Mouse (Mus musculus): Measurements from ENCODE around the gene Ppm1h. TPM values are rescaled to one million over a fixed set of nuclear protein-coding genes. Genes with fewer than 3 reads are reported as not detected.

The Ppm1h gene
- polyA plus RNA-seq, 1 experiment from 2014 or later = 19.8 TPM

GRCm38 (mm10) chr10:122800003-122800731 is 121.6 kb downstream of the Ppm1h start:
- Histone ChIP-seq H3K27me3 (ENCODE audit: control insufficient read depth, insufficient read depth, low read length) (no peaks in the 10 kb centered on the region), H3K9me3 (ENCODE audit: control insufficient read depth, low read length) (no peaks in the 10 kb centered on the region), H3K4me3 (replicated peaks; ENCODE audit: low read depth, low read length) (no peak overlapping the region), H3K36me3 (ENCODE audit: control insufficient read depth, insufficient read depth, low read length) (no peaks in the 10 kb centered on the region), H3K4me2 (ENCODE audit: low read length) (no peak overlapping the region), H3K4me1 (ENCODE audit: control insufficient read depth, insufficient read depth, low read length) (no peaks in the 10 kb centered on the region), H3K9ac (replicated peaks; ENCODE audit: low read length) (no peak overlapping the region), H3K27ac (replicated peaks; ENCODE audit: low read depth, low read length) (no peak overlapping the region)
- ATAC-seq (ENCODE audit: low FRiP score, low TSS enrichment) = no peak
- 88% methylated on average over 19 of the region's 19 CpGs for WGBS
- no peak for DNase-seq

DNA sequence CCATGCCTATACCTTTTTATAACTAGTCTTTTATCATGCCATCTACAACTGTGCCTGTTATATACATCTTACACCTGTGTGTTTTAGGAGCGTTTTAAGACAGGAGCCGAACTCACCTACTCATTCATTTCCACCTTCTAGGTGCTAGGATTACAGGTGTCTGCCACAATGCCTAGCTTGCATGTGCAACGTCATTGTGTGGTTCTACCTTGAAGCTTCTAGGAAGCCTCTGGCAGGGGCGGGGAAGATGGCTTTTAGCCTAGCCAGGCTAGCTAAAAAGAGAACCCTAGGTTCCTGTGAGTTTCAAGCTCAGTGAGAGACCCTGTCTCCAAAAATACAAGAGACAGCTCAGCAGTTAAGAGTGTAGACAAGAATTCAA is 122.2 kb downstream of the Ppm1h start:
- Histone ChIP-seq H3K9me3 (ENCODE audit: control insufficient read depth, low read length) (no peaks in the 10 kb centered on the region), H3K4me3 (replicated peaks; ENCODE audit: low read depth, low read length) (no peak overlapping the region), H3K9ac (replicated peaks; ENCODE audit: low read length) (no peak overlapping the region), H3K4me2 (ENCODE audit: low read length) (no peak overlapping the region), H3K27ac (replicated peaks; ENCODE audit: low read depth, low read length) (no peak overlapping the region), H3K4me1 (ENCODE audit: control insufficient read depth, insufficient read depth, low read length) (no peaks in the 10 kb centered on the region), H3K27me3 (ENCODE audit: control insufficient read depth, insufficient read depth, low read length) (no peaks in the 10 kb centered on the region), H3K36me3 (ENCODE audit: control insufficient read depth, insufficient read depth, low read length) (no peaks in the 10 kb centered on the region)
- DNase-seq (no peak), ATAC-seq (ENCODE audit: low FRiP score, low TSS enrichment) (no peak)
- WGBS = 91% methylated on average over 4 of the region's 4 CpGs

GRCm38 (mm10) chr10:122802218-122802617 is 123.7 kb downstream of the Ppm1h start:
- Histone ChIP-seq H3K27ac (replicated peaks; ENCODE audit: low read depth, low read length) (no peak overlapping the region), H3K4me3 (replicated peaks; ENCODE audit: low read depth, low read length) (no peak overlapping the region), H3K27me3 (ENCODE audit: control insufficient read depth, insufficient read depth, low read length) (no peaks in the 10 kb centered on the region), H3K4me2 (ENCODE audit: low read length) (peak overlapping the region; percentile 31), H3K9ac (replicated peaks; ENCODE audit: low read length) (no peak overlapping the region), H3K36me3 (ENCODE audit: control insufficient read depth, insufficient read depth, low read length) (no peaks in the 10 kb centered on the region), H3K9me3 (ENCODE audit: control insufficient read depth, low read length) (no peaks in the 10 kb centered on the region), H3K4me1 (ENCODE audit: control insufficient read depth, insufficient read depth, low read length) (no peaks in the 10 kb centered on the region)
- DNase-seq = no peak
- no peak for ATAC-seq (ENCODE audit: low FRiP score, low TSS enrichment)
- WGBS = 34% methylated on average over 30 of the region's 30 CpGs

GRCm38 (mm10) chr10:122802901-122803300 is 124.3 kb downstream of the Ppm1h start:
- no peak for DNase-seq

DNA sequence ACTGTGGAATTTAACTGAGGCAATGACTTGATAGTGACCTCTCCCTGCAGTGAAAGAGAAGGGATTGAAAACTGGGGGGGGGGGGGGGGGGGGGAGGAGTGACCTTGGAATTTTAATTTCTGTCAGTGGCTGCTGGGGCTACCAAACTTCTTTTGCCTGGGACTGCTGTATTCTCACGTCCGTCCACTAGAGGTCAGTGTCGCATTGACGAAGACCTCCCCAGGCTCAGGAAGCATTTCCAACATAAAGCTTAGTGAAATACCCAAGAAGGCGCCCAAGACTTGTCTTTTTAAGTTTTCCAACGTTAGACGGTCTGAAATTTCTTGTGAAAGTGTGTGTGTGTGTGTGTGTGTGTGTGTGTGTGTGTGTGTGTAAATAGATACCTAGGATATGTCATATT is 125.3 kb downstream of the Ppm1h start:
- Histone ChIP-seq H3K9me3 (ENCODE audit: control insufficient read depth, low read length) (no peaks in the 10 kb centered on the region), H3K4me1 (ENCODE audit: control insufficient read depth, insufficient read depth, low read length) (no peaks in the 10 kb centered on the region)
- 10% methylated on average over 7 of the region's 7 CpGs for WGBS

More at GRCm38 (mm10) chr10:122802901-122803300, 124.3 kb downstream of the Ppm1h start:
- ATAC-seq (ENCODE audit: low FRiP score, low TSS enrichment) = no peak
- Histone ChIP-seq H3K4me3 (replicated peaks; ENCODE audit: low read depth, low read length) (no peak overlapping the region), H3K4me1 (ENCODE audit: control insufficient read depth, insufficient read depth, low read length) (no peaks in the 10 kb centered on the region), H3K4me2 (ENCODE audit: low read length) (no peak overlapping the region), H3K36me3 (ENCODE audit: control insufficient read depth, insufficient read depth, low read length) (no peaks in the 10 kb centered on the region), H3K9ac (replicated peaks; ENCODE audit: low read length) (no peak overlapping the region), H3K27ac (replicated peaks; ENCODE audit: low read depth, low read length) (no peak overlapping the region), H3K27me3 (ENCODE audit: control insufficient read depth, insufficient read depth, low read length) (no peaks in the 10 kb centered on the region), H3K9me3 (ENCODE audit: control insufficient read depth, low read length) (no peaks in the 10 kb centered on the region)
- WGBS = 47% methylated on average over 7 of the region's 7 CpGs

GRCm38 (mm10) chr10:122805866-122806265 is 127.3 kb downstream of the Ppm1h start:
- WGBS = 78% methylated on average over 2 of the region's 2 CpGs
- ATAC-seq (ENCODE audit: low FRiP score, low TSS enrichment) (no peak), DNase-seq (no peak)
- Histone ChIP-seq H3K9me3 (ENCODE audit: control insufficient read depth, low read length) (no peaks in the 10 kb centered on the region), H3K4me1 (ENCODE audit: control insufficient read depth, insufficient read depth, low read length) (no peaks in the 10 kb centered on the region), H3K27me3 (ENCODE audit: control insufficient read depth, insufficient read depth, low read length) (no peaks in the 10 kb centered on the region), H3K36me3 (ENCODE audit: control insufficient read depth, insufficient read depth, low read length) (no peaks in the 10 kb centered on the region), H3K4me2 (ENCODE audit: low read length) (no peak overlapping the region), H3K27ac (replicated peaks; ENCODE audit: low read depth, low read length) (no peak overlapping the region), H3K4me3 (replicated peaks; ENCODE audit: low read depth, low read length) (no peak overlapping the region), H3K9ac (replicated peaks; ENCODE audit: low read length) (no peak overlapping the region)

More for the DNA sequence above, 125.3 kb downstream of the Ppm1h start:
- no peaks in the 10 kb centered on the region for H3K27me3 ChIP-seq (ENCODE audit: control insufficient read depth, insufficient read depth, low read length)
- H3K9ac ChIP-seq (replicated peaks; ENCODE audit: low read length) = no peak overlapping the region
- no peak overlapping the region for H3K4me2 ChIP-seq (ENCODE audit: low read length)
- no peak for ATAC-seq (ENCODE audit: low FRiP score, low TSS enrichment)
- DNase-seq = peak; percentile 89
- H3K4me3 ChIP-seq (replicated peaks; ENCODE audit: low read depth, low read length) = no peak overlapping the region
- no peak overlapping the region for H3K27ac ChIP-seq (replicated peaks; ENCODE audit: low read depth, low read length)
- H3K36me3 ChIP-seq (ENCODE audit: control insufficient read depth, insufficient read depth, low read length) = no peaks in the 10 kb centered on the region

DNA sequence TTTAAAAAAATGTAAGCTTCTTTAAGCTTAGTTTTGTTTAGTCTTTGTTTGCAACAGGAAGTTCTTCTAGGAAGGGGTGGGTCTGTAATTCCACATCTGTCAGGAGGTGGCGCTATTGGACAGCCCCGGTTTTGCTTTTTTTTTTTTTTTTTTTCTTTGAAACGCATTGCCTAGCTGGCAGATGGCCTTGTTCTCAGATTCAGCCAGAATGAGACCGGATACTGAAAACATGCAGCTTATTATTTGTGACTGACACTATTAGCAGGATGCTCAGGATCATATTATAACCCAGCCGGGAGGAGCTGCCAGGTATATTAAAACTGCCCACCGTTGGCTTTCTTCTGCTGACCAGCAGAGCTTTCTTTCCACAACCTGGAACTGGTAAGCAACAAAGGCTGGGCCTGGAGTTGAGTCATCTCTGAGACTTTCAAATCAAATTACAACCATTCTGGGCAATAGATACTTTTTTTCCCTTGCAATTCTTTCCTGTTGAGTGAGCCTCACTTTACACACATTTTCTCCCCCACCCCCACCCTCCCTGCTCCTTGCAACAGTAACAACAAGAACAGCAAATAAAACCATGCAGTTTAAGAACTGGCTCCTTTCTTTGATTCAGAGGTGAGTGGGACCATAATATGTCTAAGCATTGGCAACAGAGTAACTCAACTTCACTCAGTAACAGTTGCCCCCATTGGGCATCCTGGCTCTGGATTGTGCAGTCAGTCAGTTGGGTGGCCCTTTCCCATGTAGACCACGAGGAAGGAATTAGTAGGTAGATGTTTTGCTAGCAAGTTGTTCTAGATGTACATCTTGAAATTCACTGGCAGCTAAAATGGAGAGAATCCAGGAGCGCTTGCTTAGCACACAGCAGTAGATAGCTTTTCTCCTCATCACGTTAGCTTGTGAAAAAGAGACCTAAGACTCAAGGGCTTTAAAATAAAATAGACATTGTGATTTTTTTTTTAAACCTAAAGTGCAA is 128.9 kb downstream of the Ppm1h start:
- Histone ChIP-seq H3K4me3 (replicated peaks; ENCODE audit: low read depth, low read length) (no peak overlapping the region), H3K36me3 (ENCODE audit: control insufficient read depth, insufficient read depth, low read length) (no peaks in the 10 kb centered on the region), H3K9ac (replicated peaks; ENCODE audit: low read length) (no peak overlapping the region; the same call in 1 of the 2 replicates), H3K9me3 (ENCODE audit: control insufficient read depth, low read length) (no peaks in the 10 kb centered on the region), H3K4me2 (ENCODE audit: low read length) (peak overlapping the region; percentile 23; the same call in 1 of the 2 replicates), H3K27ac (replicated peaks; ENCODE audit: low read depth, low read length) (peak overlapping the region; percentile 74; the same call in 1 of the 2 replicates), H3K27me3 (ENCODE audit: control insufficient read depth, insufficient read depth, low read length) (no peaks in the 10 kb centered on the region), H3K4me1 (ENCODE audit: control insufficient read depth, insufficient read depth, low read length) (no peaks in the 10 kb centered on the region)
- 29% methylated on average over 9 of the region's 9 CpGs for WGBS
- ATAC-seq (ENCODE audit: low FRiP score, low TSS enrichment) (peak; percentile 57; the same call in 1 of the 2 replicates), DNase-seq (peak; percentile 86)

DNA sequence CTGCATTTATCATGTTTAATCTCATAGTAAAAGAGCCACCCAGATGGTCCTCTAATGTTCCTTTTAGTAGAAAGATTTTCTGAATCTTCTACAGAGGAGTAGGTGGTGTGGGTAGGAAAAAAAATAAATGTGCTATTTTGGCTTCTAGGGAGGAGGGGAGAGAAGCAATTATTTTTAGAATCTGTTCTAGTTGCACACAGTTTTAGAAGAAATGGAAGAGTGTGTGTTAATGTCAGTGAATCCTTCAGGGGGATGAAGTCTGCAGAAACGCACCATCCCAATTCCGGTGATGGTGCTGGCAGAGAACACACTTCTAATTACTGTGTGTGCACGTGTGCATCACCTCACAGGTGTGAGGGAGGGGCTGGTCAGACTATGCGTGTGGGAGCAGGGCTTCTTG is 129.6 kb downstream of the Ppm1h start:
- Histone ChIP-seq H3K27me3 (ENCODE audit: control insufficient read depth, insufficient read depth, low read length) (no peaks in the 10 kb centered on the region), H3K4me2 (ENCODE audit: low read length) (no peak overlapping the region), H3K9me3 (ENCODE audit: control insufficient read depth, low read length) (no peaks in the 10 kb centered on the region), H3K4me1 (ENCODE audit: control insufficient read depth, insufficient read depth, low read length) (no peaks in the 10 kb centered on the region), H3K36me3 (ENCODE audit: control insufficient read depth, insufficient read depth, low read length) (no peaks in the 10 kb centered on the region), H3K27ac (replicated peaks; ENCODE audit: low read depth, low read length) (no peak overlapping the region), H3K4me3 (replicated peaks; ENCODE audit: low read depth, low read length) (no peak overlapping the region), H3K9ac (replicated peaks; ENCODE audit: low read length) (no peak overlapping the region)
- DNase-seq (no peak), ATAC-seq (ENCODE audit: low FRiP score, low TSS enrichment) (no peak)
- WGBS = 72% methylated on average over 4 of the region's 4 CpGs
